Mouse (Mus musculus) forebrain, postnatal 0 days (tissue): ENCODE results near the gene Tanc1. TPM values are rescaled to one million over a fixed set of nuclear protein-coding genes. Genes with fewer than 3 reads are reported as not detected.

Experiments used
- ATAC-seq: fragments of 200-750 bp; cut with Nextera tagmentation; 2 replicates; pipeline ENCODE4 v1.8.0; 2017; ENCODE audit warnings: mild to moderate bottlenecking, moderate library complexity
- DNase-seq: peaks from one replicate; pipeline ENCODE4 v3.0.0-alpha.2; 2015
- H3K27ac ChIP-seq: fragments of 300-500 bp; sonication (generic); 2 replicates; pipeline ENCODE4 v1.5.1; 2014; ENCODE audit warnings: low read depth, mild to moderate bottlenecking, antibody characterized with exemption, low read length, moderate library complexity, mixed read lengths
- H3K27me3 ChIP-seq: fragments of 300-500 bp; sonication (generic); 2 replicates; pipeline ENCODE4 v1.6.1; 2014; ENCODE audit warnings: mild to moderate bottlenecking, low read length, mixed read lengths; ENCODE audit not compliant: insufficient read depth
- H3K36me3 ChIP-seq: fragments of 300-500 bp; sonication (generic); 2 replicates; pipeline ENCODE4 v1.6.1; 2014; ENCODE audit warnings: mild to moderate bottlenecking, moderate library complexity; ENCODE audit not compliant: insufficient read depth
- H3K4me1 ChIP-seq: fragments of 300-500 bp; sonication (generic); 2 replicates; pipeline ENCODE4 v1.6.1; 2014; ENCODE audit warnings: antibody characterized with exemption; ENCODE audit not compliant: insufficient read depth
- H3K4me2 ChIP-seq: fragments of 300-500 bp; sonication (generic); 2 replicates; pipeline ENCODE4 v1.6.1; 2014; ENCODE audit warnings: low read depth, mild to moderate bottlenecking, moderate library complexity
- H3K4me3 ChIP-seq: fragments of 300-500 bp; sonication (generic); 2 replicates; pipeline ENCODE4 v1.5.1; 2014; ENCODE audit warnings: low read depth, low read length, mixed read lengths
- H3K9ac ChIP-seq: fragments of 300-500 bp; sonication (generic); 2 replicates; pipeline ENCODE4 v1.6.1; 2014; ENCODE audit warnings: mild to moderate bottlenecking
- H3K9me3 ChIP-seq: fragments of 300-500 bp; sonication (generic); 2 replicates; pipeline ENCODE4 v1.6.1; 2016; ENCODE audit warnings: low read length
- CTCF ChIP-seq: sonication (generic); IDR thresholded peaks from 2 replicates; pipeline ENCODE4 v1.5.1; 2016; ENCODE audit warnings: antibody characterized with exemption, control low read depth, low read depth
- WGBS: fragments of 180-500 bp; shearing (Covaris S2); extraction: QIAGEN DNeasy Blood & Tissue Kit; methylation state at CpG from one replicate; pipeline ENCODE4 v1.1.7; 2014; 5-methylcytosine and 5-hydroxymethylcytosine counted together
- polyA plus RNA-seq: library from polyadenylated mRNA; unstranded; fragments of >200 nt; fragmentation: Nextera tagmentation; extraction: Ambion mirVana; gene quantifications from 2 replicates; pipeline ENCODE4 v1.2.1, GENCODE M21; 2015
- total RNA-seq: library from RNA; depleted of rRNA; stranded (reverse); fragments of >200 nt; gene quantifications from 2 replicates; pipeline ENCODE4 v1.2.3, GENCODE M21; 2014

Tanc1 gene
- total and polyA plus RNA-seq, 2 experiments from 2014 or later, result 2.9 to 5.0 TPM

- Histone ChIP-seq H3K27me3 (no peaks in the 10 kb centered on the region), H3K9ac (no peak overlapping the region), H3K9me3 (no peaks in the 10 kb centered on the region), H3K27ac (no peak overlapping the region), H3K4me2 (no peak overlapping the region), H3K36me3 (no peaks in the 10 kb centered on the region), H3K4me1 (no peaks in the 10 kb centered on the region), H3K4me3 (no peak overlapping the region)
- ATAC-seq (no peak), DNase-seq (no peak)
- WGBS, result 46% methylated on average over 5 of the region's 5 CpGs
- no peak for TF ChIP-seq CTCF
Observed at GRCm38 (mm10) chr2:59633761-59634430, 22.1 kb downstream of the Tanc1 start.

DNA sequence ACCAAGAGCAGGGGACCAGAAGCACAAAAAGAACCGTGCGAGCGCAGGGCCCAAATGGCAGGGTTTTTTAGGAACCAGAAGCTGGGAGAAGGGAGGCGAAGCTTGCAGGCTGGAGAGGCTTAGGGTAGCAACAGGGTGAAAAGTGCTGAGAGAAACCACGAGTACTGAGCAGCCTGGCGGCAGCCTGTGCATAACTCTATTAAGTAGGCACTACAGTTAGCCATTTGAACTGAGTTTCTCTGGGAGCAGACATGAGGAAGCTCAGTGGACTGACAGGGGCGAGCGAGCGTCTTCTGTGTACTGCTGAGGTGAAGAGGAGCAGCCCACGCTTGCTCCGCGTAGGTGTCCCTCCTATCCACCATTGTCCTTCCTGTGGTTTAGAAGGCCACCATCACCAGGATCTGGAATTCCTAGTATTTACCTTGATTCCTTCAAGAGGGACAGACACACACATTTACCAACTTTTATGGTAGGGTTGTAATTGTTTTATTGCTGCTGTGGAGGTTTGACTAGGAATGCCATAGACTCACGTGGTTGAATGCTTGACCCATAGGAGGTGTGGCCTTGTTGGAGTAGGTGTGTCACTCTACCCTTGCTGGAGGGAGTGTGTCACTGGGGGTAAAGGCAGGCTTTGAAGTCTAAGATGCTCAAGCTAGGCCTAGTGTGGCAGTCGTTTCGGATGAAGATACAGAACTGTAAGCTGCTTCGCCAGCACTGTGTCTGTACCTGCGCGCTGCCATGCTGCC, 25.4 kb downstream of the Tanc1 start:
- no peak for ATAC-seq
- Histone ChIP-seq H3K9ac (no peak overlapping the region), H3K27me3 (no peaks in the 10 kb centered on the region), H3K9me3 (no peaks in the 10 kb centered on the region), H3K4me1 (no peaks in the 10 kb centered on the region), H3K4me2 (no peak overlapping the region), H3K27ac (no peak overlapping the region), H3K4me3 (no peak overlapping the region), H3K36me3 (no peaks in the 10 kb centered on the region)
- TF ChIP-seq CTCF, result no peak
- WGBS, result 93% methylated on average over 18 of the region's 18 CpGs
- no peak for DNase-seq

GRCm38 (mm10) chr2:59642722-59643121, 30.9 kb downstream of the Tanc1 start:
- Histone ChIP-seq H3K9me3 (no peaks in the 10 kb centered on the region), H3K9ac (no peak overlapping the region), H3K4me1 (no peaks in the 10 kb centered on the region), H3K27me3 (no peaks in the 10 kb centered on the region), H3K4me2 (no peak overlapping the region), H3K4me3 (no peak overlapping the region), H3K36me3 (no peaks in the 10 kb centered on the region), H3K27ac (no peak overlapping the region)
- TF ChIP-seq CTCF, result no peak
- 82% methylated on average over 8 of the region's 8 CpGs for WGBS
- no peak for ATAC-seq
- no peak for DNase-seq

DNA sequence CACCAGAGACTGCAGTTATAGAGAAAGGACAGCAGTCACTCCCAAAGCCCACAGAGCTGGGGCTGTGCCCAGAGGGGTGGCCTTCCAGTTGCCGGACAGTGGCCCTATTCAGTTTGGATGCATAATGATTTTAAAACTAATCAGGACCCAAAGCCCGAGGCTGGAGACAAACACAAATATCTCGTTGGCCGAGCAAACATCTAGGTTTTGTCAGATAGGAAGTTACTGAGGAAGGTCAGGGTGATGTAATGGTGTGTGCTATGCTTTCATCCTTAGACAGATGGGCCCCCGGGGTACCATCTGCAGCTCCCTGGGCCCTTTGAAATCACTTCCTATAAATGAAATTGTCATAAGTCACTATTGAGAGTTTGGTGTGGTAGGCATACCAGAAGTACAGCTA, 33.0 kb downstream of the Tanc1 start:
- no peaks in the 10 kb centered on the region for H3K36me3 ChIP-seq
- DNase-seq (no peak), ATAC-seq (no peak)
- TF ChIP-seq CTCF, result no peak
- H3K4me1 ChIP-seq, result no peaks in the 10 kb centered on the region
- WGBS, result 18% methylated on average over 5 of the region's 5 CpGs
- no peak overlapping the region for H3K4me3 ChIP-seq
- H3K9me3 ChIP-seq, result no peaks in the 10 kb centered on the region
- no peak overlapping the region for H3K9ac ChIP-seq
- no peak overlapping the region for H3K4me2 ChIP-seq
- no peaks in the 10 kb centered on the region for H3K27me3 ChIP-seq
- H3K27ac ChIP-seq, result no peak overlapping the region

DNA sequence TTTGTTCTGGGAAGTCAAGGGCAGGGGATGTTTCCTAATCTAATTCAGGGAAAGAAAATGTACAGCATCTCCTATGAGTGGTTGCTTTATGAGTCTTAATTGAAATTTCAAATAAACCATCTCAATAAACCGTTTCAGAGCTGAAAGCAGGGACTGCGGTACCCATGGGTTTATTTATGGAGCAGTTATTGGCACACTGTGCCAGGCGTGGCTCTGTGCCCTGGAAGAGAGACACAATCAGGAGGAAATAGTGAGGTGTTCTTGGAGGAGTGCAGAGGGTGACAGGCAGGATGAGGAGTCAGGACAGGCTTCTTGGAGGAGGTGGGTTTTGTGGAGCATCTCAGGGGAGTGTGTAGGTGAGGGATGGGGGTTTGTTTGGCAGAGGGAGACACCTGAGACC, 33.7 kb downstream of the Tanc1 start:
- 32% methylated on average over 3 of the region's 3 CpGs for WGBS
- TF ChIP-seq CTCF, result no peak
- no peaks in the 10 kb centered on the region for H3K27me3 ChIP-seq
- no peak overlapping the region for H3K27ac ChIP-seq
- H3K9ac ChIP-seq, result no peak overlapping the region
- no peaks in the 10 kb centered on the region for H3K9me3 ChIP-seq
- no peaks in the 10 kb centered on the region for H3K4me1 ChIP-seq
- ATAC-seq, result no peak
- H3K36me3 ChIP-seq, result no peaks in the 10 kb centered on the region
- DNase-seq, result no peak
- no peak overlapping the region for H3K4me3 ChIP-seq
- no peak overlapping the region for H3K4me2 ChIP-seq

GRCm38 (mm10) chr2:59646740-59647390, 35.0 kb downstream of the Tanc1 start:
- Histone ChIP-seq H3K9ac (no peak overlapping the region), H3K27ac (no peak overlapping the region), H3K4me1 (no peaks in the 10 kb centered on the region), H3K9me3 (no peaks in the 10 kb centered on the region), H3K4me2 (no peak overlapping the region), H3K36me3 (no peaks in the 10 kb centered on the region), H3K27me3 (no peaks in the 10 kb centered on the region), H3K4me3 (no peak overlapping the region)
- DNase-seq, result no peak
- 84% methylated on average over 20 of the region's 20 CpGs for WGBS
- ATAC-seq, result no peak
- no peak for TF ChIP-seq CTCF

DNA sequence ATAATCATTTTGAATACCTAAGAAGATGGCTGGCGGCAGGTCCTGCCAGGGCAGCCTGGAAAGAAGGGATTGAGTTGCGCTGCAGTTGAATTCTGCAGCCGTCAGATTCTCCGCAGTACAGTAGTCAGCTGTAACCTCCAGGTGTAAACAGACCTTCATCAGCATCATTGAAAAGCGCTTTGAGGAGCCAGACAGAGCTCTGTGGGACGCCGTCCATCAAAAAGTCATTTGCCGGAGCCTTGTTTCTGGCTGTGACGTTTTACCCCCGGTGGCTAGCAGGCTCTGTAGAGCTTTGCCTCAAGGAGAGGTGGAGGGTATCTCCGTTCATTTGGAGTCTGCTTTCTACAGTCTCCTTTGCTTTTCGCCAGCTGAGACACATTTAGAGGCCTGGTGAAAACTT, 36.6 kb downstream of the Tanc1 start:
- ATAC-seq (no peak), DNase-seq (no peak)
- no peaks in the 10 kb centered on the region for H3K4me1 ChIP-seq
- peak overlapping the region; percentile 26 for H3K4me2 ChIP-seq
- 17% methylated on average over 12 of the region's 12 CpGs for WGBS
- no peaks in the 10 kb centered on the region for H3K9me3 ChIP-seq
- H3K27ac ChIP-seq, result no peak overlapping the region
- H3K9ac ChIP-seq, result no peak overlapping the region
- peak overlapping the region; percentile 11; the same call in 1 of the 2 replicates for H3K4me3 ChIP-seq
- no peaks in the 10 kb centered on the region for H3K36me3 ChIP-seq
- no peaks in the 10 kb centered on the region for H3K27me3 ChIP-seq
- TF ChIP-seq CTCF, result no peak
